Mouse (Mus musculus) WW6 (cell line): ENCODE data around the gene Vps18.

Source experiments
- DNase-seq: peaks from one replicate; pipeline ENCODE4 v3.0.0-alpha.2; 2013; ENCODE audit warnings: low read depth, low spot score

Vps18 gene

GRCm38 (mm10) chr2:119321771-119322586, 33.4 kb downstream of the Vps18 start:
- DNase-seq, result no peak

- DNase-seq, result no peak
These were observed 34.2 kb downstream of the Vps18 start for GRCm38 (mm10) chr2:119322587-119323300.

- DNase-seq, result no peak
These were observed 35.5 kb downstream of the Vps18 start for GRCm38 (mm10) chr2:119323866-119324575.

DNA sequence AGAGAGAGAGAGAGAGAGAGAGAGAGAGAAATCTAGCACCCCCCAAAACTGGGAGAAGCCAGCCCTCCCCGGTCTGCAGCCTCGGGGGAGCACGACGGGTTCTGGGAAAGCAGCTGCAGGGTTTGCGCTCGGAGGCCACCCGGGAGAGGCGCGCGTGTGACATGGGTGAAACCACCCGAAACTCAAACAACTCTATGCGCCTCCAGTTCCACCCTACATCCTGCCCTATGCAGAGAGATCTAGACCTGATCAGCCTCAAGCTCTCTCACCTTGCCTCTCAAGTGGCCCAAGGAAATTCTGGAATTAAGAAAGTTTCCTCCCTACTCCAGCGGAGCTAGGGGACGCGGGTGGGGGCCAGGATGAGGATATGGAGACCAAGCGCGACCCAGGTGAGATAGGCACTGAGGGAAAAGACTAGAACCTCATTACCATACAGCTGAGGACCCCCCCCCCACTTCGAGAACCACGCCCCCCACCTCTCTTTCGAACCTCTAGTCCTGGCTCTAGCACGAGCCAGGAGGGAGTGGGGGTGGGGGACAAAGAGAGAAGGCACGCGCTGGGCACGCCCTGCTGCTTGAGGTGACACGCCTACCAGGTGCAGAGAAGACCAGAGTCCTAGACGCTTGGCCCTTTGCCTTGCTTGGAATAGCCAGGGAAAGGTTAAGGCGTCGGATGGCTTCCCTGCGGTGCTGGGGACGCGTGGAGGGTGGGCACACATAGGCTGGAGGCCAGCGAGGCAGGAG, 36.2 kb downstream of the Vps18 start:
- DNase-seq, result no peak

DNA sequence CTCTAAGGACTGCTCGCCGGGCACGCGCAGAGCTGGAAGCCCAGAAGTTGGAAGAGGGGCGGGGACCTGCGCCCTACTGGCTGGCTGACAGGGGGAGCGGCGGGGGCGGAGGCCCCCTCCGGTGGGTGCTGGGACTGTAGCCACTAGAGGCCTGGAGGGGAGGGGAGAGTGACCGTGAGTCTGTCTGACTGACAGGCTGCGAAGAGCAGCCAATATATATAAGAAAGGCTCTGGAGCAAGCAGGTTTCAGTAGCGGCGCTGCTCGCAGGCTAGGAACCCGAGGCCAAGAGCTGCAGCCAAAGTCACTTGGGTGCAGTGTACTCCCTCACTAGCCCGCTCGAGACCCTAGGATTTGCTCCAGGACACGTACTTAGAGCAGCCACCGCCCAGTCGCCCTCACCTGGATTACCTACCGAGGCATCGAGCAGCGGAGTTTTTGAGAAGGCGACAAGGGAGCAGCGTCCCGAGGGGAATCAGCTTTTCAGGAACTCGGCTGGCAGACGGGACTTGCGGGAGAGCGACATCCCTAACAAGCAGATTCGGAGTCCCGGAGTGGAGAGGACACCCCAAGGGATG, 37.1 kb downstream of the Vps18 start, which contains the start of gene Dll4:
Dll4 (plus strand) TSS at position 217 of the 576 bp plus-strand sequence.
- DNase-seq, result no peak

DNA sequence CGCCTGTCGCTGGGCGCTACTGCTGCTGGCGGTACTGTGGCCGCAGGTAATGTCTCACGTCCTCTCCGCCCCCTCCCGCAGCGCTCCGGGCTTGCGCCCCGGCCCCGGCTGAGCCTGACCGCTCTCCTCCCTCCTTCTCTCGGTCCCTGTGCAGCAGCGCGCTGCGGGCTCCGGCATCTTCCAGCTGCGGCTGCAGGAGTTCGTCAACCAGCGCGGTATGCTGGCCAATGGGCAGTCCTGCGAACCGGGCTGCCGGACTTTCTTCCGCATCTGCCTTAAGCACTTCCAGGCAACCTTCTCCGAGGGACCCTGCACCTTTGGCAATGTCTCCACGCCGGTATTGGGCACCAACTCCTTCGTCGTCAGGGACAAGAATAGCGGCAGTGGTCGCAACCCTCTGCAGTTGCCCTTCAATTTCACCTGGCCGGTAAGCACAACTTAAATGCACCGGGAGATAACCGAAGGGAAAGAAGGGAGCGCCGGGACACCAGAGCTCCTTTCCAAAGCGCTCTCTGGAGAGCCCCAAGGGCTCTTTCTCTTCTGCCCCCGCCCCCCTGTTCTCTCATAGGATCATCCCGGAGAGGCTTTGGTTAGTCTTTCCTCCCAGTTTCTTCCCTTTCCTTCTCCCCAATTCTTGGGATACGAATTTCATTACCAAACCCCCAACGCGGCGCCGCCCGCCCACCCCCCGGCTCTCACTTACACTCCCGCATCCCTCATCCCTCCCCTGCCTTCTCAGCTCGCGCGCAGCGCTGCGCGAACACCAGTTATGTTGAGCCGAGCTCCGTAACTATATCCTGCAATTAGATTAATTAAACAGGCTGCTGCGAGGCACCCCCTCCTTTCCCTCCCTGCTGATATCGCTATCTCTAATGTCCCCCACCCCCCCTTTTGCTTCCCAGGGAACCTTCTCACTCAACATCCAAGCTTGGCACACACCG, 37.9 kb downstream of the Vps18 start:
- DNase-seq, result no peak

DNA sequence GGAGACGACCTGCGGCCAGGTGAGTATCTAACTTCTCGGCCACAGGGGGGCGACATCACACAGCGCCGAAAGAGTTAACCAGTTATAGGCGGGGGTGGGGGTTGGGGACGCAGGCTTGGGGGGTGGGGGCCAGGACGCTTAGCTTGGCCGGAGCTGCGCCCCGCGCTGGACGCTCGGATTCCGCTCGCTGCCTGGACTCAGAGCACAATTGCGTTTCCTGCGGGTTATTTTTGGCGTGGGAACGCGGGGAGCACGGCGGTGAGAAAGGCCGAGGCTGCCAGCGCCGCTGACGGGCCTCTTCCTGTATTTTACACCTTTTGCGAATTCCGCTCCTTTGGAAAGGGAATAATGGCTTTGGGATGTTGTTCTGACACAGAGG, 38.6 kb downstream of the Vps18 start:
- no peak for DNase-seq

DNA sequence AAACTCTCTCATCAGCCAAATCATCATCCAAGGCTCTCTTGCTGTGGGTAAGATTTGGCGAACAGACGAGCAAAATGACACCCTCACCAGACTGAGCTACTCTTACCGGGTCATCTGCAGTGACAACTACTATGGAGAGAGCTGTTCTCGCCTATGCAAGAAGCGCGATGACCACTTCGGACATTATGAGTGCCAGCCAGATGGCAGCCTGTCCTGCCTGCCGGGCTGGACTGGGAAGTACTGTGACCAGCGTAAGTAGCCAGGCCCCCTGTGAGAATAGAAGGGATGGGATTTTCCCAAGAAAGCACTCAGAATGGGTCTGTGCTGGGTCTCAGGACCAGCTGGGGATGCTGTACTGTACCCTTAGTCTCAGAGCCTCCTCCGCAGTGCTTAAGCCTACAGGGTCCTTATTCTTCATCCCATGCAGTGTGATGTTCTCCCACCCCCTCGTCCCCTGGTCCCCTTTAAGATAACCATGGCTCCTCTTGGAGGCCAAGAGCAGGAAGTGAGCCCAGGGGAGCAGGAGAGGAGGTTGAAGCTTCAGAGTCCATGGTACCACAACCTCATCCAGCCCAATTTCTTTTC, 39.5 kb downstream of the Vps18 start:
- no peak for DNase-seq

DNA sequence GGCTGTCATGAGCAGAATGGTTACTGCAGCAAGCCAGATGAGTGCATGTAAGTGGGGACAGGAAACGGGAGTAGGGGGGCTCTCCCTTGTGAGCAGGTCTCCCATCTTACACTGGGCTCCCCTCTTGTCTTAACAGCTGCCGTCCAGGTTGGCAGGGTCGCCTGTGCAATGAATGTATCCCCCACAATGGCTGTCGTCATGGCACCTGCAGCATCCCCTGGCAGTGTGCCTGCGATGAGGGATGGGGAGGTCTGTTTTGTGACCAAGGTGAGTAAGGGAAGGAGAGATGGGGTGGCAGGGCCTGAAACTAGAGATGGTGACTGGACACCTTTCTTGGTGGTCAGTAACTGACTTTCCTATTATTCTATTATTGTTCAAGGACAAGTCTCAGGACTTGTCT, 40.0 kb downstream of the Vps18 start:
- DNase-seq, result no peak

- no peak for DNase-seq
These were observed 40.7 kb downstream of the Vps18 start for GRCm38 (mm10) chr2:119329123-119329817.

DNA sequence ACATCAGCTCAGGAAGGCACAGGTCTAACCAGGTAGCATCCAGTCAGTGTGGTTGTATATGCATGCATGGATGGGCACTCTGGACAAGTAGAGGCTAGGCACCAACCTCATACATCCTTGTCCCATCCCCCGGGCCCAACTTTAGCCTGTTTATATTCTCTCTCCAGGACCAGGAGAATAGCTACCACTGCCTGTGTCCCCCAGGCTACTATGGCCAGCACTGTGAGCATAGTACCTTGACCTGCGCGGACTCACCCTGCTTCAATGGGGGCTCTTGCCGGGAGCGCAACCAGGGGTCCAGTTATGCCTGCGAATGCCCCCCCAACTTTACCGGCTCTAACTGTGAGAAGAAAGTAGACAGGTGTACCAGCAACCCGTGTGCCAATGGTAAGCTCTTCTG, 42.3 kb downstream of the Vps18 start:
- DNase-seq, result no peak

GRCm38 (mm10) chr2:119332177-119332661, 43.7 kb downstream of the Vps18 start:
- DNase-seq, result no peak

DNA sequence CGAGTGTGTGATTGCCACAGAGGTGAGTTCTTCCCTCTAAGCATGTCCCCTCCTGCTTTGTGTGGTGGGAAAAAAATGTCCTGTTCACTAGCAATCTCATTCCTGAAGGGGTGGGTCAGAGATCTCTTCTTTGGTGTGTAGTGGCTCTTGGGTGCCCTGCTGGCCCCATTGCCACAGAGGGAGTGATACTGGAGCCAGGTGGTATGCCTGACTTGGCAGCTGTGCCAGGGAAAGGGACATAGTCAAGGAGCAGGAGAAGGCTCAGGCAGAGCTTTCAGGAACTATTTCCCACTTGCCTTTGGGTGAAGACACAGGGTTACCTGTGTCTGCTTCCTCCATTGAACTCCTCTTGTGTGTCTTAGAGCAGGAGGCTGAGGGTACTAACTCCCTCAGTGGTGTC, 45.6 kb downstream of the Vps18 start:
- no peak for DNase-seq

GRCm38 (mm10) chr2:119334964-119335525, 46.5 kb downstream of the Vps18 start:
- DNase-seq, result no peak

DNA sequence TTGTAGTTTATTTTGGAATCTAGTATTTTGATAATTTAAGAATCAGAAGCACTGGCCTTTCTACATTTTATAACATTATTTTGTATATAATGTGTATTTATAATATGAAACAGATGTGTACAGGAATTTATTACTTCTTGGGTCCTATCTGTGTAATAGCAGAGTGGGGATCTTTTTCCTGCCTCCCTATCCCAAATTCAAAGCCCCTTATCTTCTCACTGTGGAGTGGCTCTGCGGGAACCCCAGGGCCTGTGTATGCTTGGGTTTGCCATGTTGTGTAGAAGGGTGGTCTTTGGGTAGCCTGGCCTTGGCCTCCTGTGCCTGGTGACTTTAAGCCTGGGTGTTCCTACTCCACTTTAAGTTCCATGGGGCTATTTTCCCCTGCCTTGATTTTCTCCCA, 47.0 kb downstream of the Vps18 start:
- no peak for DNase-seq

GRCm38 (mm10) chr2:119336002-119336401, 47.5 kb downstream of the Vps18 start:
- DNase-seq, result no peak

- DNase-seq, result no peak
These were observed 47.9 kb downstream of the Vps18 start for GRCm38 (mm10) chr2:119336470-119336869.

GRCm38 (mm10) chr2:119337425-119338265, 49.1 kb downstream of the Vps18 start:
- no peak for DNase-seq
